Mouse (Mus musculus) lung, adult 2 months (tissue): ENCODE results near the gene She. TPM values are rescaled to one million over a fixed set of nuclear protein-coding genes. Genes with fewer than 3 reads are reported as not detected.

Experiments used
- DNase-seq: peaks from one replicate; pipeline ENCODE4 v3.0.0; 2022
- H3K4me1 ChIP-seq: fragments of 200-500 bp; 2 replicates; pipeline ENCODE4 v1.6.1; 2011; ENCODE audit warnings: low read length; ENCODE audit not compliant: control insufficient read depth, insufficient read depth
- H3K4me3 ChIP-seq: fragments of 200-500 bp; replicated peaks from 2 replicates; pipeline ENCODE3; 2011; ENCODE audit warnings: low read depth, mild to moderate bottlenecking, control low read depth, low read length; ENCODE audit errors: extremely low read depth
- CTCF ChIP-seq: fragments of 200-500 bp; IDR thresholded peaks from 2 replicates; pipeline ENCODE4 v1.5.1; 2011; ENCODE audit warnings: mild to moderate bottlenecking, low read length, control low read depth; ENCODE audit not compliant: insufficient read depth
- POLR2A ChIP-seq: fragments of 200-500 bp; IDR thresholded peaks from 2 replicates; pipeline ENCODE4 v1.6.1; 2011; ENCODE audit warnings: low read depth, mild to moderate bottlenecking, control low read depth, low read length, borderline replicate concordance; ENCODE audit errors: extremely low read depth
- WGBS: fragments of 180-500 bp; shearing (Covaris S2); methylation state at CpG from one replicate; pipeline ENCODE4 v1.1.7; 2018; 5-methylcytosine and 5-hydroxymethylcytosine counted together
- polyA plus RNA-seq: library from polyadenylated mRNA; depleted of rRNA; stranded (reverse); fragments of >200 nt; gene quantifications from 2 replicates; pipeline ENCODE4 v1.2.3, GENCODE M21; 2012

The She gene
- polyA plus RNA-seq, 1 experiment = 15.1 TPM

DNA sequence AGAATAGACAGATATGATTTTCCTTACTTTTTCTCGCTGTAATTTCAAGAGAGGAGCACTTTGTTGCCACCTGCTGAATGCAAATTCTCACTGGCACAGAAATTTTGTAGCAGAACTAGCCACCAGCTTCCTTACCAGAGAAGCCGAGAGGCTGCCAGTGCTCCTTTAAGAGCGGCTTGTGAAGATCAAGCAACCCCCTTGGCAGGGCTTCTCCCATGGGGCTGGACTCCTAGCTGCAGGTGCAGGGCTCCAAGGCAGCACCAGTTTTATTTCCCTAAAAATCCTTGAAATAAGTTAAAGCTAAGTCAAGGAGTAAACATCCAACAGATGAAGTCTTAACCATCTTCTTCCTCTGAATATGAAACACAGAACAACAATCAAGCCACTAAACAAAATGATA, 19.0 kb upstream of the She start:
- WGBS = 70% methylated on average over 3 of the region's 3 CpGs
- H3K4me3 ChIP-seq = no peak overlapping the region

DNA sequence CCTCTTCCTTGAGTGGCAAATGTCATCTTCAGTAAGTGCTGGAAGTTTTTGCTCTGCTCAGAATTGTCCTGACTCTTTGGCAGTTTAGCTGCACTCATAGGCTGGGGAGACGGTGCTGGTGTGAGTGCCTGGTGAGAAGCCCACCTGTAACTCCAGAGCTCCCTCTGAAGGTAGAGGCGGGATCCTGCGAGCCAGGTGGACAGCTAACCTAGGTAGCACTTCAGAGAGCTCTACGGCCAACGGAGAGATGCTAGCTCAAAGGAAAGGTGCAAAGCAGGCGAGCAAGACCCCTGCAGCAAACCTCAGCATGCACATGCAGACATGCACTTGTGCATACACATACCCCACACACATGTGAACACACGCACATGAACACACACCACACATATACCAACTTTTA, 17.1 kb upstream of the She start:
- 73% methylated on average over 7 of the region's 7 CpGs for WGBS
- DNase-seq = no peak
- TF ChIP-seq POLR2A (no peak), CTCF (no peak)
- Histone ChIP-seq H3K4me3 (no peak overlapping the region), H3K4me1 (peaks cover under 1% of the 10 kb centered on the region)

More for the DNA sequence above, 19.0 kb upstream of the She start:
- DNase-seq = no peak
- TF ChIP-seq POLR2A (no peak), CTCF (no peak)
- no peaks in the 10 kb centered on the region for H3K4me1 ChIP-seq

DNA sequence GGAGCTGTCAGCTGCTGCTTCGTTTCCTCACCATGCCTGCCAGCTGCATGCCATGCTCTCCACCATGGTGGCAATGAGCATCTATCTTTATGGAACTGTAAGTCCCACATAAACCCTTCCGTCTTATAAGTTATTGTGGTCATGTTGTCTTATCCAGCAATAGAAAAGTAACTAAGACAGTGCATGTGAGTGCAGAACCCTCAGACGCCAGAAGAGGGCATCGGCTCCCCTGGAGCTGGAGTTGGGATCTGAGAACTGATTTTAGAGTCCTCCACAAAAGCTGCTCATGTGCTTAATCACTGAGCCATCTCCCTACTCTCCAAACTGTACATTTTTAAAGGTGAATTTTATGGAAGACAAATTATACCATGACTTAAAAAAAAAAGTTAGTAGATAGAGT, 14.1 kb upstream of the She start:
- peak; percentile 46 for DNase-seq
- H3K4me3 ChIP-seq = no peak overlapping the region
- 62% methylated on average over 4 of the region's 4 CpGs for WGBS
- peaks cover 2% of the 10 kb centered on the region for H3K4me1 ChIP-seq
- no peak for TF ChIP-seq POLR2A
- peak; percentile 82 for TF ChIP-seq CTCF

DNA sequence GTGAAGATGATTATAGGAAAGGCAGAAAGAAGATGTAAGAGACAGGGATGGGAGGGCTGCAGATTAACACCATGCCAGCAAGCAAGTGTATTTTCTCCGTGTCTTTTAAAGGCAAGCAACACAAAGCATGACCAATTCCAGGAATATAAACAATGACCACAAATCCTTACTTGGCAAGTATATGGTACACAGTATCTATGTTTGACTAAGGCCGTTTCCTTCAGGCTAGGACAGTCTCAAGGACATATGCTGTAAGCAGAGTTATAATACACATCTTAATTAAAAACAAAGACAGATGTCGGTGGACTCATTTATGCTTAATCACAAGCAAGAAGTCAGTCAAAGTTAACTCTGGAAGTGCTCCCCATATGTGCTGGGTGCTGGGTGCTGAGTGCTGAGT, 12.6 kb upstream of the She start:
- no peak for DNase-seq
- H3K4me1 ChIP-seq = peaks cover 2% of the 10 kb centered on the region
- H3K4me3 ChIP-seq = no peak overlapping the region
- TF ChIP-seq POLR2A = no peak
- TF ChIP-seq CTCF = no peak
- 37% methylated on average over 3 of the region's 3 CpGs for WGBS

DNA sequence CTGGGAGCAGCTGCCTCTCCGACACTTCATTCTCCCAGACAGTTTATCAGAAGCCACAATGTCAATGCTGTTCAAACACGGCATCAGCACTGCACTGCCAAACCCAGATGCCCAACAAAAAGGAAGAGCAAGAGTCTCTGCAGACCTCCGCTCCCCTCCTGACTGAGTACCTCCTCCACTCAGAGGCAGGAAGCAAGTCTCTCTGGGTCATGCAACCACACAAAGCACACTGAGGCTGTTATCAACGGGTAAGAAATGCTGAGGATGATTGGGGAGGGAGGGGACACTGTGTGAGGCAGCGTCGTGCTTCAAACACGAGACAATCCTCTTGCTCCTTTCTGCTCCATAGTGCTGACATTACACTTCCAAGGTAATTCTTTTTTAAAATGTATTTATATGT, 11.3 kb upstream of the She start:
- Histone ChIP-seq H3K4me1 (peaks cover 2% of the 10 kb centered on the region), H3K4me3 (no peak overlapping the region)
- WGBS = 34% methylated on average over 7 of the region's 7 CpGs
- TF ChIP-seq POLR2A = no peak
- DNase-seq = no peak

DNA sequence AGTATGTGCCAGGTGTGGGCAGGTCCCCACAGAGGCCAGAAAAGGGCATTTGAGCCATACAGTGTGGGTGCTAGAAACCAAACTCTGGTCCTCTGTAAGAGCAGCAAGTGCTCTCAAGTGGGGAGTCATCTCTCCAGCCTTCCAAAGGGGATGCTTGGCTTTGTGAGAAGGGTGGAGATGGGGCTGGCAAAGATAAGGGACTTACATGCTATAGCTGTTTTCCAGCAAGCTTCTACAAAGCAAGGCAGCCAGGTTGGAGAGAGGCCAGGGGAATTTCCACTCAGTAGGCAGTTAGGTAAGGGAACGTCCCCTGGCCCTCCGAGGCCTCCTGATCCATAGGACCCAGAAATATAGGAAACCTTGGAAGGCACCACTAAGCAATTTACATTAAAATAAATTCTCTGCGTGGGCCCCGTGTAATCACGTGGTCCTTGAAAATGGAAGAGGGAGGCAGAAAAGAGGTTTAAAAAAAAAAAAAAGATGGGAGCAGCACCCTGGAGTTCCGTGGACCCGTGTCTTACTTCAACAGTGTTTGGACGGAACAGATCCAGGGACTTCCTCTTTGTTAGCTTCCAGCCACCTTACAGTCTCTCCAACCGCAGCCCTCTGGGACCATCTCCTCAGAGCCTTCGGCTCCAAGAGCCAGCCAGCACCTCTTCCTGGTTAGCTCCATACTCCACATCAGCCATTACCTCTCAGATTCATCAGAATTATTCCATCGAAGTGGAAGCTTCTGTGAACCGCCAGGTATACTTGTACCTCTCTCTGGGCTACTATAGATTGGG, 10.7 kb upstream of the She start:
- 82% methylated on average over 12 of the region's 12 CpGs for WGBS
- Histone ChIP-seq H3K4me3 (no peak overlapping the region), H3K4me1 (peaks cover 2% of the 10 kb centered on the region)
- DNase-seq = no peak
- TF ChIP-seq CTCF (no peak), POLR2A (no peak)

DNA sequence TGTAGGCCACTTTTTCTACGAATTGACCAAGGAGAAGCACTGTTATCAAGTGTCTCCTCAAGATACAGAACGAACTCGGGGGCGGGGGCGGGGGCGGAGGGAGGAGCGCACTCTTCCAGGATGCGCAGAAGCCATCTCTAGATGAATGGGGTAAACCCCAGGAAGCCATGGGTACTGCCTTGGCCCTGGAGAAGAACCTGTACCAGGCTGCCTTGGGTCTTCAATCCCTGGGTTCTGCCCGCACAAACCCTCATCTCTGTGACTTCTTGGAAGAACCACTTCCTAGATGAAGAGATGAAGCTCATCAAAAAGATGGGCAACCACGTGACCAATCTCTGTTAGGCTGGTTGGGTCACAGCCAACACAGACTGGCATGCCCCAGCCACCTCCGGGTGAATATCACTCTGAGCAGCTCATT, 10.1 kb upstream of the She start:
- H3K4me1 ChIP-seq = peaks cover 2% of the 10 kb centered on the region
- TF ChIP-seq POLR2A (no peak), CTCF (no peak)
- 86% methylated on average over 11 of the region's 11 CpGs for WGBS
- DNase-seq = no peak
- H3K4me3 ChIP-seq = no peak overlapping the region

DNA sequence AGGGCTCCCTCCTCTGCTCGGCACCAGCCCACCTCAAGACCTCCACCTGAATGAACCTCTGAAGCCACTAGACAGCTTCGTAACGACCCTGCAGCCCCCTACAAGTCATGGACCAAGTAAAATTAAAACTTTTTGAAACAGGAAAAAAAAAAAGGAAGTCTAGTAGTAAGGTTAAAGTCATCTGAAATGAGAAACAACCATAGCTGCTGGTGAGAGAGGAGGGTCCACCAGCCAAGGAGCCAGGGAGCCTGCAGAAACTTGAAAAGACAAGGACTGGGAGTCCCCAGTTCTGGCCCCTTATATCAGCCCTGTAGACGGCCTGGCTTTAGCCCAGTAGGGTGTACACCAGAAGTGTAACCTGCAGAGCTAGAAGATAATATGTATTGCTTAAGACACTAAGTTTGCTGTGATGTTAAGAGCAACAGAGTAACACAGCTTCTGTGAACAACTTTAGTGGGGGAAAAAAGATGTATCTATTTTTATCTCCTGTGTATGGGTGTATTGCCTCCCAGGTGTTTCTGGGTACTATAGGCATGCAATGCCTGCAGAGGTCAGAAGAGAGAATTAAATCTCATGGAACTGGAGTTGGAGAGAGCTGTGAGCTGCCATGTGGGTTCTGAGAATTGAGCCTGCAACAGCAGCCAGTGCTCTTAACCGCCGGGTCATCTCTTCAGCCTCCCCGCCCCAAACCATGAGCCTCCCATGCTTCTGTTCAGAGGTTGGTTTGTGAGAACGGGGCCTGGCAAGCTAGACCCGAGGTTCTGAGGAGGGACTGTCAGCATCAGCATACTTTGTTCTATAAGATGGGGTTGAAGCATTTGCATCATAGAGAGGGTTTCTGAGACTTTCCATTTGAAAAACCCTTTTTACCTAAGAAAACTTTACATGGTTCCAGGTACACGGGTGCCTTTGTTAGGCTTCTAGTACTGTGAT, 9.4 kb upstream of the She start:
- Histone ChIP-seq H3K4me3 (no peak overlapping the region), H3K4me1 (peaks cover 2% of the 10 kb centered on the region)
- WGBS = 72% methylated on average over 10 of the region's 10 CpGs
- no peak for DNase-seq
- TF ChIP-seq POLR2A (no peak), CTCF (no peak)

DNA sequence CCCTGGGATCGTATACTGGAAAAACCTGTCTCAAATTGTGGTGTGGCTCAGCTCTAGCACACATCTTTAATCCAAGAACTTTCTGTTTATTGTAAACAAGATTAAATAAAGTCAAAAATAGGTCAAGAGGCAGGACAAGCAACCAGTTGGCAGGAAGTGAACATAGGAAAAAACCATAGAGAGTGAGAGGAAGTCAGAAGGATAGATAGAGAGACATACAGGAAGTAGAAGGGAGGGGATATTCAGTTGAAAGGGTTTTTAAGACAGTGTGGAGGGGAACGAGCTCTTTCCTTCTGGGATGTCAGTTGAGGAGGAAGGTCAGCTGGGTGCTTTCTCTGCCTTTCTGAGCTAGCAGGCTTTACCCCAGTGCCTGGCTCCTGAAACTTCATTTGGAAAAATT, 7.6 kb upstream of the She start:
- Histone ChIP-seq H3K4me3 (no peak overlapping the region), H3K4me1 (peaks cover 2% of the 10 kb centered on the region)
- no peak for TF ChIP-seq POLR2A
- no peak for TF ChIP-seq CTCF
- WGBS = 31% methylated on average over 2 of the region's 2 CpGs
- DNase-seq = no peak

DNA sequence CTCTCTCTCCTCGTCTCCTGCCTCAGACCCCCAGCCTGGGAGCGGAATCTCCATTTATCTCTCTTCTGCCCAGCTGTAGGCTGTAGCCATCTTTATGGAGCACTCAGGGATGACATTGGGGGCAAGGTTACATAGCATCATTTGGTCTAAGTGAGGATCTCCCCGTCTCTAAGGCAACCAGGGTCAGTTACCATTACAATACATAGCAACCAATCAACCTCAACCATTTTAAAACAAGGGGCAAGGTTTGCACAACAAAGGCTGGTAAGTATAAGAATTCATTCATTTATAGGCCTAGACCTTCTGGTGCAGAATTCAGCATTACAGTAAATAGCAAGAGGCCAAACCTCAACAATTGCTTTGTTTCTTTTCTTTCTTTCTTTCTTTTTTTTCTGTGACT, 4.9 kb upstream of the She start:
- 75% methylated on average over 3 of the region's 3 CpGs for WGBS
- DNase-seq = no peak
- no peaks in the 10 kb centered on the region; the same call in 1 of the 2 replicates for H3K4me1 ChIP-seq
- TF ChIP-seq POLR2A (no peak), CTCF (no peak)
- H3K4me3 ChIP-seq = no peak overlapping the region

DNA sequence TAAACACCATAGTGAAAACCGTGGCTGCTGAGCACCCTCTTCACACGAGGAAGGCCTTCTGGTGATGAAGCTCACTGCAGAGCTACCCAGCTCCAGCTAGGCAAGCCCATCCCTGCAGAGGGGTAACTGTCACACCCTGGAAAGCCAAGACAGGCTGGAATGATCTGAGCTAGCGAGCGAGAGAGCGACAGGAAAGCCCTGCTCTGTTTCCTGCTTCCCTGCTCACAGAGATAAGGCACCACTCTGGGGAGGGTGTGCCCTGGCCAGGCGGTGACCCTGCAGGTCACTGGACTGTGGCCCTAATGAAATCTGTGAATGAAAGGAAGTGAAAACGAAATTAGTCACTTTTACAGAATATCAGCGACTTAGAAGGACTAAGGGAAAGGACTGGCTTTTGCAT, 4.2 kb downstream of the She start:
- 40% methylated on average over 8 of the region's 8 CpGs for WGBS
- Histone ChIP-seq H3K4me1 (peaks cover 6% of the 10 kb centered on the region), H3K4me3 (no peak overlapping the region)
- TF ChIP-seq POLR2A (peak; percentile 46; the same call in 1 of the 2 replicates), CTCF (no peak)
- no peak for DNase-seq
